Mouse (Mus musculus): ENCODE measurements around the gene Zfp704.

DNA sequence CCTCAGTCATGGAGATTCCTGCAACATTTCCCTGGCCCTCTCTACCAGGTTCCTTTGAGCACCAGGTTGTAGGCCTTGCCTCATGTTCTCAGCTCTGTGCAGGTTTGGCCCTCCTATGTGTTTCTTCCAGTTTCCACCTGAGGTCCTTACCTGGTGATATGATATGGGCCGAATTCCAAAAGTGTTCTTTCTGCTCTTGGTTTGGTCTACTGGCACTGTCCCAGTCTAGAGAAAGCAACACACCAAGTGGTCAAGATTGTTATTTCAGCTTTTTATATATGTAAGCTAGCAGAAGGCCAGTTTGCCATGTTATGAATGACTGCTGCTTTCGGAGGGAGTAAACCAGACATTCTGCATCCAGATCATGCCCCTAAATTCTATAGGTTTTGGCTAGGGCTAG lies 541 bp upstream of the Zfp704 start:
- TF ChIP-seq GATA1 (IDR thresholded peaks at IDR 0.05; ENCODE audit: low read length) = no peak
- TF ChIP-seq TAL1 (IDR thresholded peaks at IDR 0.05; ENCODE audit: low read length) = no peak
